Mouse (Mus musculus): ENCODE data around the gene Nodal.

GRCm38 (mm10) chr10:61417672-61418071, at the start of gene Nodal:
- no peak for TF ChIP-seq TAL1 (IDR thresholded peaks at IDR 0.05; ENCODE audit: low read length)
- no peak for TF ChIP-seq GATA1 (IDR thresholded peaks at IDR 0.05; ENCODE audit: low read length)
